Comparison of ENCODE assay signal across 18 mouse cellular contexts in genomic region chr7:107685955-107686285, GRCm38 (mm10).
DNase-seq lines count a peak whose midpoint lies in the region; ATAC-seq and TF ChIP-seq lines count a peak whose summit lies in the region.
"Had no signal": no experiment of that assay in that cellular context is flagged by ENCODE, and none has a peak within 500 bp of the region (broad histone marks: within the 10 kb centered on the region; RNA-seq: fewer than 3 reads in every experiment).

No protein-coding gene starts in this region.

- WGBS in kidney, postnatal 0 days: 68% methylated on average over 7 of the region's 7 CpGs
- 52% methylated on average over 7 of the region's 7 CpGs for WGBS in intestine, postnatal 0 days
- WGBS in stomach, embryonic 15.5 days: 73% methylated on average over 7 of the region's 7 CpGs

- no peaks in the 10 kb centered on the region; the same call in 1 of the 2 replicates for H3K4me1 ChIP-seq in kidney, postnatal 0 days (replicated peaks; ENCODE audit: insufficient read depth, low read length)
- H3K4me1 ChIP-seq in intestine, postnatal 0 days (replicated peaks; ENCODE audit: control insufficient read depth, insufficient read depth, low read length): 0 out of 2 replicates have a peak, but pooled peaks cover 2% of the 10 kb centered on the region
- peaks cover 4% of the 10 kb centered on the region; the same call in 1 of the 2 replicates for H3K4me1 ChIP-seq in stomach, embryonic 15.5 days
- H3K4me1 ChIP-seq: midbrain, embryonic 12.5 days had no signal

- no peaks in the 10 kb centered on the region for H3K27me3 ChIP-seq in kidney, postnatal 0 days (ENCODE audit: insufficient read depth, low read length)
- H3K27me3 ChIP-seq in intestine, postnatal 0 days (replicated peaks; ENCODE audit: control insufficient read depth, insufficient read depth, low read length): no peaks in the 10 kb centered on the region
- H3K27me3 ChIP-seq in stomach, embryonic 15.5 days (replicated peaks): no peaks in the 10 kb centered on the region
- H3K27me3 ChIP-seq: midbrain, embryonic 12.5 days; Patski had no signal

- DNase-seq in kidney, postnatal 0 days (ENCODE audit: low spot score): no peak
- no peak for DNase-seq in kidney, postnatal 14 days
- peak; percentile 56 for DNase-seq in fat pad, adult 2 months (ENCODE audit: extremely low read depth, low read depth, low spot score)
- no peak for DNase-seq in adrenal gland, adult (ENCODE audit: inconsistent age in 2 of 2, low spot score in 1 of 2)
- no peak for DNase-seq in adrenal gland, adult 8-10 months
- DNase-seq: adrenal gland, postnatal 36 days; cerebellum, adult 9-11 months; right cerebral cortex, postnatal 25 days; thymus, postnatal 4 days had no signal

- no peak for TF ChIP-seq CTCF in kidney, postnatal 0 days (IDR thresholded peaks at IDR 0.05; ENCODE audit: low read depth)
- TF ChIP-seq CTCF in intestine, postnatal 0 days (IDR thresholded peaks at IDR 0.05; ENCODE audit: low read depth): no peak

- no peaks in the 10 kb centered on the region for H3K36me3 ChIP-seq in kidney, postnatal 0 days (ENCODE audit: insufficient read depth, low read length)
- H3K36me3 ChIP-seq in intestine, postnatal 0 days (ENCODE audit: control insufficient read depth, insufficient read depth): peaks cover 9% of the 10 kb centered on the region; the same call in 1 of the 2 replicates
- no peaks in the 10 kb centered on the region for H3K36me3 ChIP-seq in stomach, embryonic 15.5 days
- H3K36me3 ChIP-seq: hindbrain, embryonic 10.5 days; midbrain, embryonic 12.5 days had no signal

- 0 out of 2 replicates have a peak overlapping the region, but pooled peaks have one; percentile 25 for H3K27ac ChIP-seq in kidney, postnatal 0 days
- peak overlapping the region; percentile 75 for H3K27ac ChIP-seq in intestine, postnatal 0 days (ENCODE audit: low read depth, low read length)
- peak overlapping the region; percentile 87 for H3K27ac ChIP-seq in stomach, embryonic 15.5 days
- H3K27ac ChIP-seq: hindbrain, embryonic 10.5 days; macrophage; midbrain, embryonic 12.5 days had no signal

- H3K4me2 ChIP-seq in kidney, postnatal 0 days (ENCODE audit: low read length): no peak overlapping the region
- H3K4me2 ChIP-seq in intestine, postnatal 0 days (replicated peaks; ENCODE audit: low read depth): 0 out of 2 replicates have a peak overlapping the region, but pooled peaks have one; percentile 37
- peak overlapping the region; percentile 36; the same call in 1 of the 2 replicates for H3K4me2 ChIP-seq in stomach, embryonic 15.5 days
- H3K4me2 ChIP-seq: liver, embryonic 11.5 days; midbrain, embryonic 12.5 days had no signal

- H3K9me3 ChIP-seq in kidney, postnatal 0 days (replicated peaks; ENCODE audit: low read length): no peaks in the 10 kb centered on the region
- no peaks in the 10 kb centered on the region for H3K9me3 ChIP-seq in intestine, postnatal 0 days (ENCODE audit: control insufficient read depth)
- no peaks in the 10 kb centered on the region for H3K9me3 ChIP-seq in stomach, embryonic 15.5 days
- H3K9me3 ChIP-seq: hindbrain, embryonic 10.5 days; midbrain, embryonic 12.5 days had no signal

- H3K4me3 ChIP-seq in kidney, postnatal 0 days (replicated peaks; ENCODE audit: low read depth, low read length): no peak overlapping the region
- no peak overlapping the region for H3K4me3 ChIP-seq in intestine, postnatal 0 days (ENCODE audit: low read depth, low read length)
- peak overlapping the region; percentile 5; the same call in 1 of the 2 replicates for H3K4me3 ChIP-seq in stomach, embryonic 15.5 days (replicated peaks)
- H3K4me3 ChIP-seq: hindbrain, embryonic 10.5 days; midbrain, embryonic 12.5 days had no signal

- ATAC-seq in kidney, postnatal 0 days (replicated peaks; ENCODE audit: low FRiP score, low read depth): peak; percentile 76; the same call in 1 of the 2 replicates
- ATAC-seq in intestine, postnatal 0 days: peak; percentile 91
- peak; percentile 83 for ATAC-seq in stomach, embryonic 15.5 days (ENCODE audit: insufficient read depth, low FRiP score, low read depth)
- ATAC-seq: activated CD4-positive, CD25-positive, alpha-beta regulatory T cell, adult 4 months; forebrain, embryonic 16.5 days; Patski had no signal

- no peak overlapping the region for H3K9ac ChIP-seq in kidney, postnatal 0 days (ENCODE audit: low read depth, low read length)
- no peak overlapping the region for H3K9ac ChIP-seq in intestine, postnatal 0 days (ENCODE audit: low read depth, low read length)
- H3K9ac ChIP-seq in stomach, embryonic 15.5 days: no peak overlapping the region
- H3K9ac ChIP-seq: midbrain, embryonic 12.5 days had no signal

Comparison
In these comparisons a context has a peak if more than half of its experiments do, and no peak if none do; other contexts are left out.
1. H3K27ac ChIP-seq: peak in every context shown above with its lines; median percentile 87 in stomach, embryonic 15.5 days; 75 in intestine, postnatal 0 days; 25 in kidney, postnatal 0 days.